Mouse (Mus musculus): ENCODE data around the gene Fbn1. TPM values are rescaled to one million over a fixed set of nuclear protein-coding genes. Genes with fewer than 3 reads are reported as not detected.

Fbn1 gene
- polyA plus RNA-seq (2015; fragmentation: Nextera tagmentation; extraction: Ambion mirVana) = 30.4 and 32.5 TPM in 2 replicates

GRCm38 (mm10) chr2:125507893-125508292 lies at the start of gene Fbn1:
Gene Fbn1, minus strand, starts transcription at chr2:125507993.
- peak within 1 kb of the TSS; percentile 92 for H3K4me2 ChIP-seq
- no peaks in the 10 kb centered on the region for H3K36me3 ChIP-seq
- H3K27me3 ChIP-seq = 0 out of 2 replicates have a peak, but pooled peaks cover 10% of the 10 kb centered on the region
- H3K4me1 ChIP-seq = peaks cover 8% of the 10 kb centered on the region; the same call in 1 of the 2 replicates
- no peak for ATAC-seq (ENCODE audit: borderline replicate concordance, extremely low read depth, low FRiP score, low TSS enrichment)
- H3K27ac ChIP-seq = peak within 1 kb of the TSS; percentile 89
- peak within 1 kb of the TSS; percentile 84 for H3K9ac ChIP-seq
- 82% methylated on average over 4 of the region's 4 CpGs for WGBS
- H3K4me3 ChIP-seq = peak within 1 kb of the TSS; percentile 57
- H3K9me3 ChIP-seq = no peaks in the 10 kb centered on the region

GRCm38 (mm10) chr2:125555830-125556229 lies 48.0 kb upstream of the Fbn1 start:
- ATAC-seq (ENCODE audit: borderline replicate concordance, extremely low read depth, low FRiP score, low TSS enrichment) = no peak
- Histone ChIP-seq H3K27ac (no peak overlapping the region), H3K4me3 (no peak overlapping the region), H3K27me3 (no peaks in the 10 kb centered on the region), H3K36me3 (no peaks in the 10 kb centered on the region), H3K4me1 (no peaks in the 10 kb centered on the region), H3K9ac (no peak overlapping the region), H3K9me3 (no peaks in the 10 kb centered on the region), H3K4me2 (no peak overlapping the region)
- WGBS = 71% methylated on average over 6 of the region's 6 CpGs

GRCm38 (mm10) chr2:125548806-125549578 lies 41.2 kb upstream of the Fbn1 start:
- Histone ChIP-seq H3K9me3 (no peaks in the 10 kb centered on the region), H3K9ac (no peak overlapping the region), H3K36me3 (no peaks in the 10 kb centered on the region), H3K4me3 (no peak overlapping the region), H3K4me1 (no peaks in the 10 kb centered on the region), H3K27me3 (no peaks in the 10 kb centered on the region), H3K4me2 (no peak overlapping the region), H3K27ac (no peak overlapping the region)
- WGBS = 29% methylated on average over 1 of the region's 1 CpGs
- no peak for ATAC-seq (ENCODE audit: borderline replicate concordance, extremely low read depth, low FRiP score, low TSS enrichment)

GRCm38 (mm10) chr2:125544986-125545385 lies 37.2 kb upstream of the Fbn1 start:
- Histone ChIP-seq H3K4me1 (peaks cover 3% of the 10 kb centered on the region; the same call in 1 of the 2 replicates), H3K4me2 (no peak overlapping the region), H3K9me3 (no peaks in the 10 kb centered on the region), H3K36me3 (no peaks in the 10 kb centered on the region), H3K27me3 (no peaks in the 10 kb centered on the region), H3K4me3 (no peak overlapping the region), H3K27ac (no peak overlapping the region), H3K9ac (no peak overlapping the region)
- WGBS = 82% methylated on average over 3 of the region's 3 CpGs
- ATAC-seq (ENCODE audit: borderline replicate concordance, extremely low read depth, low FRiP score, low TSS enrichment) = no peak

GRCm38 (mm10) chr2:125543646-125544045 lies 35.9 kb upstream of the Fbn1 start:
- no peaks in the 10 kb centered on the region for H3K27me3 ChIP-seq
- peaks cover 3% of the 10 kb centered on the region; the same call in 1 of the 2 replicates for H3K4me1 ChIP-seq
- no peak overlapping the region for H3K9ac ChIP-seq
- no peak for ATAC-seq (ENCODE audit: borderline replicate concordance, extremely low read depth, low FRiP score, low TSS enrichment)
- 33% methylated on average over 1 of the region's 1 CpGs for WGBS
- H3K27ac ChIP-seq = no peak overlapping the region
- H3K4me3 ChIP-seq = no peak overlapping the region
- no peaks in the 10 kb centered on the region for H3K9me3 ChIP-seq
- H3K36me3 ChIP-seq = no peaks in the 10 kb centered on the region
- no peak overlapping the region for H3K4me2 ChIP-seq

- no peaks in the 10 kb centered on the region for H3K36me3 ChIP-seq
- no peak overlapping the region for H3K4me3 ChIP-seq
- H3K4me2 ChIP-seq = no peak overlapping the region
- H3K9ac ChIP-seq = no peak overlapping the region
- H3K27ac ChIP-seq = no peak overlapping the region
- H3K9me3 ChIP-seq = no peaks in the 10 kb centered on the region
- H3K27me3 ChIP-seq = no peaks in the 10 kb centered on the region
- no peak for ATAC-seq (ENCODE audit: borderline replicate concordance, extremely low read depth, low FRiP score, low TSS enrichment)
- 54% methylated on average over 7 of the region's 7 CpGs for WGBS
- peaks cover 3% of the 10 kb centered on the region; the same call in 1 of the 2 replicates for H3K4me1 ChIP-seq
Measured at GRCm38 (mm10) chr2:125541451-125541850, 33.7 kb upstream of the Fbn1 start.

GRCm38 (mm10) chr2:125540579-125540978 lies 32.8 kb upstream of the Fbn1 start:
- no peaks in the 10 kb centered on the region for H3K27me3 ChIP-seq
- no peak overlapping the region for H3K4me3 ChIP-seq
- H3K9me3 ChIP-seq = no peaks in the 10 kb centered on the region
- no peaks in the 10 kb centered on the region for H3K36me3 ChIP-seq
- peaks cover 3% of the 10 kb centered on the region; the same call in 1 of the 2 replicates for H3K4me1 ChIP-seq
- no peak for ATAC-seq (ENCODE audit: borderline replicate concordance, extremely low read depth, low FRiP score, low TSS enrichment)
- WGBS = 72% methylated on average over 7 of the region's 7 CpGs
- no peak overlapping the region for H3K9ac ChIP-seq
- no peak overlapping the region for H3K4me2 ChIP-seq
- no peak overlapping the region for H3K27ac ChIP-seq

- Histone ChIP-seq H3K9ac (no peak overlapping the region), H3K36me3 (no peaks in the 10 kb centered on the region), H3K27me3 (no peaks in the 10 kb centered on the region), H3K9me3 (no peaks in the 10 kb centered on the region), H3K4me3 (no peak overlapping the region), H3K4me2 (no peak overlapping the region), H3K27ac (no peak overlapping the region), H3K4me1 (peaks cover 3% of the 10 kb centered on the region; the same call in 1 of the 2 replicates)
- WGBS = 86% methylated on average over 3 of the region's 3 CpGs
- ATAC-seq (ENCODE audit: borderline replicate concordance, extremely low read depth, low FRiP score, low TSS enrichment) = no peak
Measured at GRCm38 (mm10) chr2:125539640-125540039, 31.8 kb upstream of the Fbn1 start.

GRCm38 (mm10) chr2:125530665-125531064 lies 22.9 kb upstream of the Fbn1 start:
- Histone ChIP-seq H3K9me3 (no peaks in the 10 kb centered on the region), H3K27ac (no peak overlapping the region), H3K36me3 (no peaks in the 10 kb centered on the region), H3K27me3 (no peaks in the 10 kb centered on the region), H3K4me2 (no peak overlapping the region), H3K4me1 (no peaks in the 10 kb centered on the region), H3K4me3 (no peak overlapping the region), H3K9ac (no peak overlapping the region)
- ATAC-seq (ENCODE audit: borderline replicate concordance, extremely low read depth, low FRiP score, low TSS enrichment) = no peak
- 61% methylated on average over 6 of the region's 6 CpGs for WGBS

GRCm38 (mm10) chr2:125526566-125526965 lies 18.8 kb upstream of the Fbn1 start:
- H3K4me1 ChIP-seq = no peaks in the 10 kb centered on the region
- no peak overlapping the region for H3K4me3 ChIP-seq
- H3K27me3 ChIP-seq = no peaks in the 10 kb centered on the region
- no peaks in the 10 kb centered on the region for H3K36me3 ChIP-seq
- H3K27ac ChIP-seq = no peak overlapping the region
- H3K9me3 ChIP-seq = no peaks in the 10 kb centered on the region
- no peak overlapping the region for H3K9ac ChIP-seq
- H3K4me2 ChIP-seq = no peak overlapping the region
- ATAC-seq (ENCODE audit: borderline replicate concordance, extremely low read depth, low FRiP score, low TSS enrichment) = no peak
- WGBS = 78% methylated on average over 5 of the region's 5 CpGs

GRCm38 (mm10) chr2:125525484-125525883 lies 17.7 kb upstream of the Fbn1 start:
- 75% methylated on average over 2 of the region's 2 CpGs for WGBS
- Histone ChIP-seq H3K4me3 (no peak overlapping the region), H3K4me1 (no peaks in the 10 kb centered on the region), H3K27me3 (no peaks in the 10 kb centered on the region), H3K27ac (no peak overlapping the region), H3K9me3 (no peaks in the 10 kb centered on the region), H3K4me2 (no peak overlapping the region), H3K36me3 (no peaks in the 10 kb centered on the region), H3K9ac (no peak overlapping the region)
- ATAC-seq (ENCODE audit: borderline replicate concordance, extremely low read depth, low FRiP score, low TSS enrichment) = no peak

- Histone ChIP-seq H3K27me3 (no peaks in the 10 kb centered on the region), H3K9ac (no peak overlapping the region), H3K27ac (peak overlapping the region; percentile 49), H3K4me2 (no peak overlapping the region), H3K4me1 (0 out of 2 replicates have a peak, but pooled peaks cover 16% of the 10 kb centered on the region), H3K36me3 (no peaks in the 10 kb centered on the region), H3K4me3 (no peak overlapping the region), H3K9me3 (no peaks in the 10 kb centered on the region)
- peak; percentile 96 for ATAC-seq (ENCODE audit: borderline replicate concordance, extremely low read depth, low FRiP score, low TSS enrichment)
- 7% methylated on average over 4 of the region's 4 CpGs for WGBS
Measured at GRCm38 (mm10) chr2:125516594-125516993, 8.8 kb upstream of the Fbn1 start.

Data from lung, embryonic 15.5 days (tissue).